Mouse (Mus musculus): Measurements from ENCODE around the gene Zdhhc17.

Gene Zdhhc17

DNA sequence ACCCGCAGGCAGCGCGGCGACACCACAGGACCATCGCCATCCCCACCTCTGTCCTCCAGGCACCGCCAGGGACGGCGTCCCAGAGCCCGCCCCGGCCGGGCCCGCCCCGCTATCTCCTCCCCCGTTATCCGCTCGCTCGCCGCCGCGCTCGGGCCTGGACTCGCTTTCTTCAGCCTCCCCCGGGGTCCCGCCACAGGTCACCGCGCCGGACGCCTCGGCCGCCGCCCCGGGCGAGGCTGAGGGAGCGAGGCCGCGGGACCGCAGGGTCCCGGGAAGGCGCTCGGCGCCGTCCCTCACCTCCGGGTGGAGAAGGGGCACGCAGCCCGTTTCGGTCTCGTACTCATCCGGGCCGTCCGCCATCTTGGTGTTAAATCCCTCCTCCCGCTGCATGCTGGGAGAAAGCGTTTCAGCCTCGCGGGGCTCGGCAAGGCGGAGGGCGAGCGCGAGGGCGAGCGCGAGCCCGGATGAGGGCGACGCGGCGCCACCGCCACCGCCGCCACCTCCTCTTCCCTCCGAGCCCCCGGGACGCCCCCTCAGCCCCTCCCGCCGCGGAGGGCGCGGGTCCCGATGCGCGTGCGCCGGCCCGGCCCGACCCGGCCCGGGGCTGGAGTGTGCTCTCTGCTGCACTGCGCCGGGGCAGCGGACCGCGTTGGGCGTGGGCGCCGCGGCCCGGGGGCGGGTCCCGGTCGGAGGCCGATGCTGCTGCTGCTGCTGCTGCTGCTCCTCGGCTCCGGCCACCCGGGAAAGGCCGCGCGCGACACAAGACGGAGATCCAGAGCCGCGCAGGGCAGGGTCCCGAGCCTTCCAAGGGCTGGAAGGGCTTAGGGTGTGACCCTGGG lies at the start of gene Zdhhc17:
Gene Zdhhc17 (minus strand): TSS at position 500 of the 839 bp plus-strand sequence.
- peak; percentile 79 to 86 for DNase-seq (ENCODE audit: low spot score in 2 of 2)

DNA sequence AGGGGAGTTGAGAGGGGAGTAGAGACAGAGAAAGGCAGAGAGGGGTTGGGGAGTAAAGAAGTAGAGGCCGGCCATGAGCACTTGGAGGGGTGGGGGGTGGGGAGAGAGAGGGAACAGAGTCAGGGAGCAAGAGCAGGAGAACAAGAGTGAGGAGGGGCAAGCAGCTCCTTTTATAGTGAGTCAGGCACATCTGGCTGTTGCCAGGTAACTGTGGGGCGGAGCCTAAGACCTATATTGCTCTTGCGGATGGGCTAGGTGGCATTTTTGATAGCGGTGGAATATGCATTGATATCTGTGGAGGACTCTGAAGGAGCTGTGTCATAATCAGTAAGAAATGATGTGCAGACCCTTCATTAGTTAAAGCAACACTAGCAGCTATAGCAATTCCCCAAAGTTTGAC lies 45.8 kb upstream of the Zdhhc17 start:
- no peak for DNase-seq (ENCODE audit: low spot score in 2 of 2)

DNA sequence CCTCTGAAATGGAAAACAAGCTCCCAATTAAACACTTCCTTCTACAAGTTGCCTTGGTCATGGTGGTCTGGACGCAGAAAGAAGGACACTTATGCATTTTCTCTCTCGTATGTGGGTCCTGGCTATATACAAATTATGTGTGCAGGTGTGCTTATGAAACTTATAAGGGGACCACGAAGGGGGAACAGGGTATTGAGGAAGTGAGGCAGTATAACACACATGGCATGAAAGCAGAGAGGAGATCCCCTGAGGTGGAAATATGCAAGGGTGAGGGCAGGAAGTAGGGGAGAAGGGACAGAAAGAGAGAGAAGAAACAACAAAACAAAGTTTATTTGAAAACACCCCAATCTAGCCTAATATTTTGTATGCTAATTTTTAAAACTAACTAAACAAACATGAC lies 41.7 kb upstream of the Zdhhc17 start:
- DNase-seq (ENCODE audit: low spot score in 2 of 2): peak in 1 of 2 experiments; percentile 8

DNA sequence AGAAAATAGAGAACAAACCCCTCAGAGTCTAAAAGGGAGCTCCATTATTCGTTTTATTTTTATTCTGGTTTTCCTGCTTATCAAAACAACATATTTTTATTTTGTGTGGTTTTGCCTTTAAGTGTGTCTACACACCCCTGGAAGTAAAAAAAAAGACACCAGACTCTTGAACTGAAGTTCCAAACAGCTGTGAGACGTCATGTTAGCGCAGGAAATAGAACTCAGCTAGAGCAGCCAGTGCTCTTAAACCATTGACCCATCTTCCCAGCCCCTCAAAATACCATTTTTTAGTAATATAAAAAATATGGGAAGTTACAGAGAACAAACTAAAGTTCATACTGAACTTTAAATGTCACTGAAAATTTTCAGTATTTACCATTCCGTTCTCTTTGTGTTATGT lies 40.6 kb upstream of the Zdhhc17 start:
- no peak for DNase-seq (ENCODE audit: low spot score in 2 of 2)

DNA sequence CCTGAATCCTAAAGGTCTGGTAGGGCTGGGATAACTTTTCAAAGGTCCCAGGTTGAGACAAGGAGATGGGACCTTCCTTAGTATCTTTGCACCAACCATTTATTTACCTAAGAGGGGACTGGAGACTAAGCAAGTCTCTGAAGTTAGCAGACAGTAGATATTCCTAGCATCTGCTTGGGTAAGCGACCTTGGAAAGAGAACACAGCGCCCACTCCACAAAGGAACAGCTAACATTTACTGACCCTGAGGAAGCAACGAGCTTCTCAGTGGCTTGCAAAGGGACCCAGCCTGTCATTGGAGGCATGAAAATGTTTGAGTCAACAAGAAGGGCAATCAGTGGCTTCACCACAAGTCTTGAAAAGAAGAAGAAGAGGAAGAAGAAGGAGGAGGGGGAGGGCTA lies 40.1 kb upstream of the Zdhhc17 start:
- no peak for DNase-seq (ENCODE audit: low spot score in 2 of 2)

DNA sequence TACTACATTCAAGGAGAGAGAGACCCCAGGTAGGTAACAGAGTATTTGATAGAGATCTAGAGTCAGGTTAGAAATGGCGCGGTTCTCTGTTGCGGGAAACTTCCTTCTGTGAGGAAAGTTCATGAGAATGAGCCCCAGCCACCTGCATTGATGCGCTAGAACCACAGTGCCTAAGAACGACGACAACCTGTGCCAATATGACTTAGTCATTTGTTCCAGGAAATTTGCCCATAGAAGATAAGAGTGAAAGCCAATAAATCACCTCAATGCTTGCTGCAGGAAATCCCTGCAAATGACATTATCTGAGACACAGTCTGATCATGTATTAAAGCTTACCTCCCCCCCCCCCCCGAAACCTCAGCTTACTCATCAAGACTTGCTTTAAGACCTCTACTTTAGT lies 38.0 kb upstream of the Zdhhc17 start:
- DNase-seq (ENCODE audit: low spot score in 2 of 2): no peak

DNA sequence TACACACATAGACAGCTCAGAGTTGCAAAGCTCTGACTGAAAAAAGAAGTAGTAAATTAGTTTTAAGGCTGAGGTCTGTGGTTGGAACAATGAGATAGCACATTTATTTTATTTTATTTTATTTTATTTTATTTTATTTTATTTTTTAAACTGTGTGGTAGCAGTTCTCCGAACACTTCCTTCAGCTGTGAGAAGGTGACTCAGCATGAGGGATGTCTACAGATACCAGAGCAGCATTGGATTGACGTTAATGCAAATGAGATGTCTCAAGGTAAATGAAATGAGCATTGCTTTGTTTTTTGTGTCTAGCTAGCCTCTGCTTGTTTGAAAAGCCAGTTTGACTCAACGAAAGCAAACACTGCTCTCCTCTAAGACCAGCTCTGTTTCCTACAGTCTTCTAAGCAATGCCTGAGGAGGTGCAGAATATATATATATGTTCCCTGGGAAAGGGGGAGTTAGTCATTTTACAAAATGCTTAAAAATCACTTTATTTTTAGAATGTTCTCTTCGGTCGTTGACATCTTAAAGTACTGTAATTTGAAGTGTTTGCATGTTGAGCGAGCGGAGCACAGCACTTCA lies 30.2 kb upstream of the Zdhhc17 start:
- DNase-seq (ENCODE audit: low spot score in 2 of 2): no peak

DNA sequence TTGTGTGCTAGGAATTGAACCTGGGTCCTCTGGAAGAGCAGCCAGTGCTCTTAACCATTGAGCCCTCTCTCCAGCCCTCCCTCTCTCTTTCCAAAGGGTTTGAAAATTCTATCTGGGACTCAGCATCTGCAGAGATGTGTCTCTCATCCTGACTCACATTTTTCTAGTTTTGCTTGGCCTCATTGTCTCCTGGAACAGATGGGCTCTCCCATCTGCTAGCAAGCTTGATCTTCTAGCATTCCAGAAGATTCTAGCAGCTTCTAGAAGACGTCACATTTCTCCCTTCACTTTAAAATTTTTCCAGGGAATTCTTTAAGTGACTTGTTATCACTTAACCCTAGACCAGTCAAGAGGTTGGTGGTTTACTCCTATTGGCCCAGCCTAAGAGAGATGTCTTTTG lies 26.9 kb upstream of the Zdhhc17 start:
- DNase-seq (ENCODE audit: low spot score in 2 of 2): no peak

DNA sequence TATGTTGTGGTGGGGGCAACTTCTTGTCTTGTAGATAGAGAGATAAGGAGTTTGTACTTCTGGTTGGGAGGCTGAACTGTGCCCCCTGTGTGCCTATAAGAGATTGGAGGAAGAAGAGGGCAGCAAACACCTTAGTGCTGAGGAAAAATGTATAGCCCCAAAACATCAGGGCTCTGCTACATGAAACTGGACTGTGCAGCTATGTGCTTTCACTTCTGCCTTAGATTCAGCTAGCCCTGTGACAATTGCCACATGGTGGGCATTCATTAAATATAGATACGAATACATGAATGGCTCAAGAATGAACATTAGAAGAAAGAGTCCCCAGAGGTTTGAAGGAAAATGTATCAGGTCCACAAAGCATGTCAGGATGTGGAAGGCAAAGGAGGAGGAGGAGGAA lies 25.2 kb upstream of the Zdhhc17 start:
- DNase-seq (ENCODE audit: low spot score in 2 of 2): no peak

DNA sequence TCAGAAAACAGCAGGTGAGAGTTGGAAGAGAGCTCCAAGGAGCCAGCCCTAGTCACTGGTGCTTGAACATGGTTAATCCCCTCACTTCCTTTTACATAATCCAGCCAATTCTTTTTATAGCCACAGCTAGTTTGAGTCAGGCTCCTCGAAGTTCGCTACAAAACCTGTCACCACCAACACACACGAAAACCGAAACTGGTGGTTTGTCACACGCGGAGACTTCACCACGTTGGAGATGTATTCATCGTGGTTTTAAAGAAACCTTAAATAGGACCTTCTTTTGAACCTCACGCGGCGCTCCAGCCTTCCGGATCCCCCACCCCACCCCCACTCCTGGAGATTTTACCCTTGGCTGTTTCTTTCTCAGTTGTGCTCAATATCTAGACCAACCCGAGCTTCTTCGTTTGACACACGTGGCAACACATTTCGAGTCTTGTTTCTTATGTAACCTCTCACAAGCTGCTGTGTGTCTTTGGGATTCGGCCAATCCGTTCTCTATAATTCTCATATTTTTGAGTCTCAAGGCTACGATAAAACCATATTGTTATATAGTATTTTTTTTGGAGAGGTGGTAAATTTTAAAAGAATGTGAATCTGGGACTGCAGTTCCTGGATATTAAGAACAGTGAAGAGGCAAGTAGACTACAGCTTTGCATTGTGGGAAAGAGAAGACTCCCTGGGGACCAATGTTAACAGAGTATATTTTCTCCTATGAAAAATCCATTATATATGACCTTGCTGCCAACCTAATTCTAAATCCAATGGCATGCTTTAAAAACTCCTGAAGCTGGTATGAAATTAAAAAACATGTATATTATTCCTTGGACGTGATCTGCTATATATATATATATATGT lies 21.8 kb upstream of the Zdhhc17 start:
- peak; percentile 17 to 30 for DNase-seq (ENCODE audit: low spot score in 2 of 2)

DNA sequence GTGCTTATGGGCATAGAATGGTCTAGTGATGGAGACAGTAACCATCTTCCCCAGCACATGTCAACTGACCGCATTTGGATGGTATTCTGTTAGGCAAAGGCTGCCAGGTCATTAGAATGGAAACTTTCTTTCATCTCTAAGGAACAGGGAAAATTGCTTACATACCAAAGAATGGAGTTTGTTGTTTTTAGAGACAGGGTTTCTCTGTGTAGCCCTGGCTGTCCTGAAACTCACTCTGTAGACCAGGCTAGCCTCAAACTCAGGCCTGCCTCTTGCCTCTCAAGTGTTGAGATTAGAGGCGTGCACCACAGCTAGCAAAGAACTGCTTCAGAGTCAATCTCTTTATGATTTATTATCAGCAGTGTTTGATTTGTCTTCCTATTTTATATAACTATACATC lies 20.9 kb upstream of the Zdhhc17 start:
- no peak for DNase-seq (ENCODE audit: low spot score in 2 of 2)

DNA sequence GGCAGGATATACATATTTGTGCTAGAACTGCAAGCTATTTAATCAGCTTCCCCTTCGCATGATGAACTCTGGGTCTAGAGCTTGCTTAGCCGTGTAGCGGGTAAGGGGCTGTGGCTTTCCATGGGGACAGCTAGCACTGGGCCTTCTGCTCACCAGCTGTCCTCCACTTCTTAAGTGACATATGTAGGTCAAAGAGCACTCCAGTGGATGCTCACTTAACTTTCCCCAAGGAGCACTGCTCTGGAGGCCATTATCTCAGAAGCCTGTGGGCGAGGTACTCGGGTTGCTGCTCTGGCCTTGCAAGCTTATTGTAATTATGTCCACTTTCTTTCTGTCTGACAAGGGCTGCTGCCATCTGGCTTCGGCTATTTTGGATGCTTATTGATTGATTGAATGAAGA lies 16.2 kb upstream of the Zdhhc17 start:
- no peak for DNase-seq (ENCODE audit: low spot score in 2 of 2)

DNA sequence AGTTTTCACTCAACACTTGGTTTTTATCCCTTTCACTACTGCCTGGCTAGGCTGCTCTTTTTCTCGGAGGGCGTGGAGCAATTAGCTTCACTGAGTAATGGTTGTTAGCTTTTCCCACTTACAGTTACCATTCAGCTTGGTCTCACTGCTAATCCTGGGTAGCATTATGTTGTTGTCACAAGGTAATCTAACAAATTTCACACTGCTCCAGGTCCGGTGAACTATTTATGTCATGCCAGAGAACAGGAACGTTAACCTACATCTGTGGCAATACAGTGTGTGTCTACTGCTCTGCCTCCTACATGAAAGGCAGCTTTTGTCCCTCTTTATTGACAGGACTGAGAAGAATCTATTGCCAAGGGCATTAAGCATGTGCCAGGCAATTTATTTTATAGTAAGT lies 14.8 kb upstream of the Zdhhc17 start:
- DNase-seq (ENCODE audit: low spot score in 2 of 2): no peak

DNA sequence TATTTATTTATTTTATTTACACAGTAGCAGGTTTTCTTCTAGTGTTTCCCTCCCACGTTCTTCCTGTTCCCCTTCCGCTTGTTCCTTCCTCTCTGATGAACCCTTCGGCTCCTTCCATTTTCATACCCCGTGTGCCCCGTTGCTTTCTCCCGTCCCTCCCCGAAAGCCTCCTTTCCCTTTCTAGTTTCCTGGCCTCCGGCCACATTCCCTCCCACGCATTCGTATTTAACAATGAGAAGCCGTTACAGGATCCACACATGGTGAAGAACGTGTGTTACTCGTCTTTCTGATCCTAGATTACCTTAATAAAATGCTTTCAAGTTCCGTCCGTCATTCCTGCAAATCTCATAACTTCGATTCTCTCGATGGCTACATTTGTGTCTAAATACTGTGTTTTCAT lies 4.5 kb upstream of the Zdhhc17 start:
- no peak for DNase-seq (ENCODE audit: low spot score in 2 of 2)

DNA sequence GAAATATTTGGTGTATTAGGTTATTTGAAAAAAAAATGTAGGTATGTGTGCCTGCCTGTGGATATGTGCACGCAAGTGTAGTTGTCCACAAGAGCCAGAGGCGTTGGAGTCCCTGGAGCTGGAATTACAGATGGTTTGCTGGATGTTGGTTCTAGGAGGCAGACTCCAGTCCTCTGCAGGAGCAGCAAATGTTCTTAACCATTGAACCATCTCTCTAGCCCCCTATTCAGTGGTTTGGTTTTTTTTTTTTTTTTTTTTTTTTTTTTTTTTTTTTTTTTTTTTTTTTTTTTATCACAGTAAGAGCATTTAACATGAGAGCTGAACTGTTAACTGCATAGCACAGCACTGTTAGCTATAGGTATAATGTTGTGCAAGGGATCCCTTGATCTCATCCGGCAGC lies 3.3 kb upstream of the Zdhhc17 start:
- DNase-seq (ENCODE audit: low spot score in 2 of 2): no peak

DNA sequence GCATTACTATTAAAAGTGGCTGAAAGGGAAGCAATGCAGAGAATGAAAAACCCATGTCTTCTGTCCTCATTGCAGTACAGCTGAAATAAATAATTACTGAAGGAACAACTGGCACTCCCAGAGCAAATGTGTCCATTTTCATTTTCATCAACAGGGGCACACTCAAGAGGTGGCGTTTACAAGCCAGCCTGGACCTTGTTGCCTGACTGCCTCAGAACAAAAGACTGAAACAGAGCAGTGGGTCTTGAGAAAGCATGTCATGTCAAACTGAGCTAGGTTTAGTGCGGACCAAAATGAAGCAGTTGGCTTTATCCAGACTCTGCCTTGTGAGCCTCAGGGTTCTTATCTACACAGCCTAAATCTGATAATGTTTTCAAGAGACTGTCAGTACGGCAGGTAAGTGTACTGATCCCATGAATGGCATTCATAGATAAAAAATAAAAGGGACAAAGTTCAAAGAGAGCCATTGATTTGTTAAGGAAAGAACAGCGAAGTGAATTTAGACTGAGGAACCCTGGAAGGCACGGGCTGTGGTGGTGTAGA lies 2.6 kb upstream of the Zdhhc17 start:
- DNase-seq (ENCODE audit: low spot score in 2 of 2): no peak

DNA sequence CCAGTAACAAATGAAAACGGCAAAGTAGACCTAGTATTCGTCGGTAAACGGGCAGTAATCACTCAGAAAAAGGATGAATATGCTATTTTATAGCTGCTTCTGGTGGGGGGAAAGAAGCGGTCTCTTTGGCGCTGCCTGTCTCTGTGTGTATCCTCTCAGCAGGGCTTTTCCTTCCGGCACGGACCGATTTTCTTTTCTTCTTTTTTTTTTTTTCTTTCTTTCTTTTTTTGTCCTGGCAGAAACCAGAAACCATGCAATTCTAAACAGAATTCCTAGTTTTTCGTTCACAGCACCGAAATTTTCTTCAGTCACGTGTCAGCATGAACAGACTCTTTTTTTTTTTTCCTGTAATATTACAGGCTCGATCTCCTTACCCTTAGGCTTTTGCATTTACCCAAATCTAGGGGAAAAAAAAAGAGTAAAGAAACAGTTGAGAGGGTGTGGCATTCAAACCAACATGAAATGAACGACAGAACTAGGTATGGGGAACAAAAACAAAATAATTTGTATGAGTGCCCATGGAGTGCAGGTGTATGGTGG lies 1.4 kb upstream of the Zdhhc17 start:
- no peak for DNase-seq (ENCODE audit: low spot score in 2 of 2)

DNA sequence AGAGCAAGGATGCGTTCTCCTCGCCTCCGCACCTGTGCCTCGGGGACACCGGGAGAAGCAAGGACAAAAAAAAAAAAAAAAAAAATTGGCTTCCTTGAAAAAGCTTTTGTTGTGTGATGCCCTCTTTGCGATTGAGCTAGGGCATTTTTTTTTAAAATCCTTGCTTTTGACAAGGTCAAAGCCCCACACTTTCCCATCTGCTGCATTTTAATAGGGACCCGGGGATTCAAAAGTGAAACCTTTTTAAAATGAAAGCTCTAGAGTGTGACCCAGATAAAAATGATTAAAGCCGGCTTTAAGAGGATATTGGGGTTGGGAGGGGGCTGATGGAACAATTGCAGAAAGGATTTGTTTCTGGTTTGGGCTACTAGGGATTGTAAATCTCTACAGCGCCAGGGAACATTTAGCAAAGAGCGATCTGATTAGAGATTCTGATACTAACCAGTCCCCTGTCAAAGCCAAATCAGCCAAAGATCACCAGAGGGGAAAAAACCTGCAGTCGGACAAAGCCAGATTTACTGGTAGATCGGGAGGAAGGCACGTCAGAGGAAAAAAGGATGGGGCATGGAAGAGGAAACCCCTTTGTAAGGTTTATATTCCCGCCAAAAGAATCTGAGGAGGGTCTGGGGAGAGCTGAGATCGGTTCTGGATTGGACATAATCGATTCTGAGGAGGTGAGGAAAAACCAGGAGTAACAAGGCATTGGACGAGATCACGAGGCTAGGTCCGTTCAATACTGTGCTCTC lies 713 bp upstream of the Zdhhc17 start:
- DNase-seq (ENCODE audit: low spot score in 2 of 2): peak in 1 of 2 experiments; percentile 4

DNA sequence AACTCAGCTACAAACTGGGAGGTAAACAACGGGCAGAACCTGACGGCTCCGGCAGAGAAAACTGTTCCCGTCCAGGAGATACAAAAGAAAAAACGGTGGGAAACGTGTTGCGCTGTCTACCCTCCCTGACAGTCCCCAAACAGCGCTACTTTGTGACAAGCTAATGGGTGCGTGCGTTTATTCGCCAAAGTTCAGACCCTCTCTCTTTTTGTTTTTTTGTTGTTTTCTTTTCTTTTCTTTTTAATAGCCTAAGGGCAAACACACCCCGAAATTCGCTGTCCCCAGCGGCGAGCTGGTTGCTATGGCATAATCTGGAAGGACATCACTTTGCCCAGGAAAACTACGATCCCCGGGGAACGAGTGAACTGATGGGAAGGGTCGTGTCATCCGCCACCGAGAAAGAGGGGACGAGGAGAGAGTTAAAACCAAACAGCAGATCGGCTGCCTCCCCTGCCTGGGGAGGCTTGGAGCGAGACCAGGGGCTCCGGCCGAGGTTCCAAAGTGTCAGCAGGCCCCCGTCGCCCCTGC lies 763 bp downstream of the Zdhhc17 start:
- no peak for DNase-seq (ENCODE audit: low spot score in 2 of 2)

DNA sequence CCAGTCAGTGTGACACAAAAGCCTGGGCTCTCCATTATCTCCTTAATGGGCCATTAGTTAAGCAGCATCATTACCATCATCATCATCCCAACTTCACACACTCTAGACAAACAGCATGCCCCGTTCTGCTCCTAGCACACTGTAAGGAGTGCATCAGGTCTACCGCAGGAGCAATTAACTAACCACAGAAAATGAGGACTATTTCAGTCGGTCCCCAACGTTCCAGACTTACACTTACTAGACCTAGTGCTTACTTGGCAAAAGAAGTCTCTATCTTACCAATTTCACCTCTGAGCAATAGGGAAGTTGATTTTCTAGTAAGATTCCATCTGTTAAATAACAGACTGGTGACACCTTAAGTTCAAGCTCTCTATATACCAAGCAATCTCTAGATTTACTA lies 2.3 kb downstream of the Zdhhc17 start:
- DNase-seq (ENCODE audit: low spot score in 2 of 2): no peak
